Mouse (Mus musculus) gastrocnemius, postnatal 14 days (tissue): ENCODE results near the gene Gm12216. TPM values are rescaled to one million over a fixed set of nuclear protein-coding genes. Genes with fewer than 3 reads are reported as not detected.
A peak's percentile ranks its signal among the peaks of the same experiment; 100 is the strongest.

Experiments used
- DNase-seq: peaks from one replicate; pipeline ENCODE4 v3.0.0; 2021; ENCODE audit warnings: mixed read lengths
- intact Hi-C: fragments of 180-260 bp; cut with DNase I; formaldehyde crosslinking; loops from one replicate; pipeline ENCODE4 v1.15.1; 2025; ENCODE audit warnings: low total_unique reads
- total RNA-seq, 2 experiments: library from RNA; stranded (reverse); gene quantifications; 2 replicates each; pipeline ENCODE4 v1.2.3; 2021

The Gm12216 gene
- total RNA-seq, 2 experiments from 2014 or later = 2.1 to 3.7 TPM

DNA sequence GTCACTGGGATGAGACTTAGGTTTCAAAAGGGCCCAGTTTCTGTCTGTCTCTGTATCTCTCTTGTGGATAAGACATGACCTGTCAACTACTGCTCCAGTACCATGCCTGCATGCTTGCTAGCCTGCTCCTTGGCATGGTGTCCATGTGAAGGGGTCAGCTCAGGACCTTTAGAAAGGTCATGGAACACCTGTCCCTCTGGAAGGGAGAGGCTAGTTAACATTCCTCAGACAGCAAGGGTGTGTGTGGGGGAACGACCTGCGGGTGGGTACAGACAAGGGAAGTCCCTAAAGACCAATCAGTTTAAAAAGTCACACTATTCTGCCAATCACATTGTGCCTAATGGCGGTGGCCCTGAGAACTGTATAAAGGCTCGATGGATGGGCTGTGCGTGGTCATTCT, 58.1 kb downstream of the Gm12216 start:
- intact Hi-C loops = no loop called here
- no peak for DNase-seq

DNA sequence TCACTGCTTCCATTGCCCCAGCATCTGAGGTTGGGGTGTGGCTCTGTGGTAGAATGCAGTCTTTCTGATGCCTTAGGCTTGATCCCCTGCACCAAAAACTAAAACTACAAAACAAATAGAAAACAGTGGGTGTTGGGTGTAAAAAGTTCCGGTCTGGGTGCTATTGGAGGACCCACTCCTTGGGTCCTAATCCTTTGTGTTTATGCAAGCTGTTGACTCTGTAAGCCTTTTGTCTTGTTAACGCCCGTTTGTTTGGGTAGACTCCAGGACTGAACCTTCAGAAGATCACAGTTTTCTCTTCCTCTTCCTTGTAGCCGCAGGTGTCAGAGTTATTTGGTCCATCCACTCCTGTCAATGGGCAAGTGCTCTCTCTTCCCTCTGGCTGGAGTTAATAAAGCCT, 59.0 kb downstream of the Gm12216 start:
- intact Hi-C loops = no loop called here
- DNase-seq = no peak

DNA sequence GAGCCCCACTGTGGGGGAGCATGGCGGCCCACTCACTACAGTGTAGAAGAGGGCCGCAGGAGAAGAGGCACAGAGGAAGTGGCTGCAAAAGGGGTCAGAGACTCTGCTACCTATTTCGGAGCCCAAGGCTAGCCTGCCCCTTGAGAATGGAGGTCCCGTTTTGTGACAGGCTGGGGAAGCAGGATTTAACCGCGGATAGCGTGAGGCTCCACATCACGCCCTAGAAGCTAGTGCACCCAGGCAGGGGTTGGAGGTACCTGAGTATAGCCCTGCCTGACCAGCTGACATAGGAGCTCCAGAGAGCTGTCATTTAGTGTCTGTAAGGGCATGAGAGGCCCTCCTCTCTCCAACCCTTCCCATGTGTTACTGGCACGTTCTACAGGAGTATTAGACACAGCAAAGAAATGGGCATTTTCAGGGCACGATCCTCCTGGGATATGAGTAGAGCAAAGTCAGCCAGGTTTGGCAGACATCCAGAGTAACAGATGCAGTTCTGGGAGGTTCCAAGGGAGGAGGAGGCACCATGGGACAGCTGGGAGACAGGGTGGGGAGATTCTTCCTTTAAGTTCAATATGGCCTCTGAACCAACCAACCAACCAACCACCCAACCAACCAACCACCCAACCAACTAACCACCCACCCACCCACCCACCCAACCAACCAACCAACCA, 60.9 kb downstream of the Gm12216 start:
- intact Hi-C loops = no loop called here
- no peak for DNase-seq

DNA sequence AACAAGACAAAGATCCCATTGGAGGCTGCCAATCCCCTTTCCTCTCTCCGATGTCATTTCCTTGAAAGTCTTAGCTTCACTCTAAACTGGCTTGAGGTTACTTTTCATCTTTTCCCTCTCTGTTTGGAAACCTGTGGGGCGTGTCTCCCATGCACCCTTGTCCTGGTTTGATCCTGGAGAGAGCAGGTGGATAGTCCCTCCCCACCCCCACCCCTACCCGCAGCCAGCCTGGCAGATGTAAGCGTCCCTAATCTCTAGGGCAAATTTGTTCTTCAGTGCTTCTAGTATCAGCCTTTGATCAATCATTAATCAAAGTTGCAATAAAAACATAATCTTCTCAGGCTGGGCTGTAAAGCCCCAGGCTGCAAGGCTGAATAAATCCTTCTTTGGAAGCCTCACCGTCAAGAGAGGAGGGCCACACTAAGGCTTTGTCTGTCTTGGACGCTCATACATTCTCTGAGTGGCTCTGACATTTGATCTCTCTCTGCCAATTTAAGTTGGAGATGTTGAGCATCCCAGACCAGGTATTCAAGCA, 61.6 kb downstream of the Gm12216 start:
- intact Hi-C loops = no loop called here
- DNase-seq = no peak

DNA sequence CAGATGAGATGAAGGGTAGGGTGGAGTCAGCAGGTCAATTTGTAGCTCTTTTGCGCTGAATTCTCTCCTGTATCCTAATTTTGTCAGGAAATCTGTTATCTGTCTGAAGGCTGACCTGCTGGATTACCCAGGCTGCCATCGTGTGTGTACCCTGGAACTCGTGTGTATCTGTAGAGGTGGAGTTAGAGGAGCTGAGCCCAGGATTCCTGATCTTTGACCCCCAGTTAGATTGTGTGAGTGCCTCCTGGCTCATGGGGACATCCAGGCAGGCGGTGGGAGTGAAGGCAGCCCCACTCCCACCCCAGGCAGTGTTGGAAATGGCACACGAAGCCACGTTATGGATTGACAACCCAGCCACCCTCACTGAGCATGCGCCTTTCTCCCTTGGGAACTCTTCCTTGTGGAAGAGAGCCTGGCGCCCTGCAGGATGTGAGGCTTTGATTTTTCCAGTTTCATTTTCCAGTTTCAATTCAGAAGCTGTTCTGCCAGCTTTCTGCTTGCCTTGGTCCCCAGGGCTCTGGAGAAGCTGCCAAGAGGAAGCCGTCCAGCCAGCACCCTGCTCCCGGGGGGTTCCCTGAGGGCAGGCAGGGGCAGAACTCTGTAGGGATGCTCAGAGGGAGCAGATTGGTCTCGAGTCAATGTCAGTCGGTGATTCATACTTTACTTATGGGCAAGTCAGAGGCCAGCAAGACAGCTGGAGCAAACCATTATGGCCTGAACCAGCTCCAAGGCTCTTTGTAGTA, 62.5 kb downstream of the Gm12216 start:
- peak; percentile 41 for DNase-seq
- intact Hi-C loops = no loop called here

DNA sequence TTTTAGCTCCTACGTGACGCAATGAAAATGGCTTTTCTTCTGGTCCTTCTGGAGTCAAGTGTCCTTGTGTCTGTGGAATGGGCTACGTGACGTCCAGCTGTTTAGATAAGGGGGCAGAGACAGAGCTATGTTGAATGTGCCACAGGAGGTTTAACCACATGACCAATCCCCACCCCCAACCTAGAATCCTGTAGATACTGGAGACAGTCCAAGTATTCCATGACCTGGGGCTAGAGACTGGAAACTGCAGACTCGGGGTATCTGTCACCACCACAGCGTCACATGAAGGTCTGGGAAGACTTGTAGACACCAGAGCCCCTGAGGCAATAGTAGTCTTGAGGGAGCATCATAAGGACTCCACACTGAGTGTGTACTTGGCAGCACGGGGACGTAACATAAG, 63.2 kb downstream of the Gm12216 start:
- DNase-seq = no peak
- intact Hi-C loops = no loop called here

DNA sequence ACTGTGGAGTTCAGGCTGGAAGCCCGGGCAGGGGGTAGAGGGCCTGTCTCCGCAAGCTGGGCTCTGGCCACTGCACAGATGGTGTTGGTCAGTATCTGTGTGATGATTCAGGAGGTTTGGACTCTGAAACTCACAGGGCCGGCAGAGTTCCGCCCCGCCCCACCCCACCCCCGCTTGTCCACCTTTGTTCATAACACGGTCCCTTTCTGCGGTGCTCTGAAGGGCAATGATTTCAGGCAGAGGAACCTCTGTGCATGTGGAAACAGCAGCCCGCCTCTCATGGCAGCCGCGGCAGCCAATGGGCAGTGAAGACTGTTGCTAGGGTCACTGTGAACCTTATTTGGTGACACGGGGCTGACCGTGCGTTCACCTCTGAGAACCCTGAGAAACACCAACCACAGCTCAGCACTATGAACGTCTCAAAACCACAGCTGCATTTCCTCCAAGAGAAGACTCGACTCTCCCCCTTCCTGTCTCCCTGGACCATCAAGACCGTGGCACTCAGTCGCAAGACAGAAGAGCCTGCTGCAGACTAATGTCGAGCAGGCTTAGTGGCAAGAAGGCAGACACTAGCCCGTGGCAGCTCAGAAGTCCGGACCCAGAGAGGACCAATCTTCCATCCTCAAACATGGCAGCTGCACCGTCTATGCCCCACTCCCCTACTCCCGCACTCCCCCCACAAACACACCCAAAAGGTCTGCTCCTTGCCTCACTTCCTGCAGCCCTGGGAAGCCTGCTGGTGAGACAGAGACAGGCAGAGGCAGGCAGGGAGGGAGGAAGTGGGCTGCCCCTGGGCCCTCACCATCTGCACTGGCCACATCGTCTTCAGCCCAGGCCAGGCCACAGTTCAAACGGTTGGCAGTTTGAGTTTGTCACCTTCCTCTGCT, 64.1 kb downstream of the Gm12216 start:
- intact Hi-C loops = no loop called here
- DNase-seq = no peak

DNA sequence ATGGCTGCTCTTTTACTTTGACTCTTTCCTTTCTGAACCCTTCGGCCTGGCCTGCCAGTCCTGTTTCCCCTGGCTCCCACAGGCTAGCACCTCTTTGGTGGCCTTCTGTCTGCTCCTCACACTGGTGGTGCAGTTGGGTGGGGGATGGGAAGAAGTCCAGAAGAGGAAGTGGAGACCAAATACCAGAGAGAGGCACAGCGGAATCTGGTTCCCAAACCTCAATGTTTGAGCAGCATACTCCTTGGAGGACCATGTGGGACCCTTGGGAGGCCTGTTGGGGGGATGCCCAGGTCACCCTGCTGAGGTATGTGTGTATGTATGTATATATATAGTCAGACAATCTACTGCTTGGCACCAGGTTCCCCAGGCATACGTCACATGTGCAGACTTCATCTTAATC, 65.0 kb downstream of the Gm12216 start:
- no peak for DNase-seq
- intact Hi-C loops = no loop called here

DNA sequence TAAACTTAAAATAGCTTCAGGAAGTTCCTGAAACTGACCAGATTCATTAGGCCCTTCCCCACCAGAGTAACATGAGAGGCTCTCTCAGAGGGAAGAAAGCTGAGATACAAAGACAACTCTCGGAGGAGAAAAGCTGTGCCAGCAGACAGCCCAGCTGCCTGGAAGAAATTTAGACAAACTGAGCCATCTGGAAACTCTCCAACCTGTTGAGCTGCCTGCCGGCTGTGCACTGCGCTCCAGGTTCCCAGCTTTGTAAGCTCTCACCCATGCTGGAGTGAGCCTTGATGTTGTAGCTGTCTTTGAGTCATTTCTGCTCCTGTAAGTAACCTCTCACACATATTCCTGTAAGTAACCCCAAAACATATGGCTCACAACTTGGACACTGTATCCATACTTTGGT, 66.1 kb downstream of the Gm12216 start:
- intact Hi-C loops = no loop called here
- DNase-seq = peak; percentile 50

DNA sequence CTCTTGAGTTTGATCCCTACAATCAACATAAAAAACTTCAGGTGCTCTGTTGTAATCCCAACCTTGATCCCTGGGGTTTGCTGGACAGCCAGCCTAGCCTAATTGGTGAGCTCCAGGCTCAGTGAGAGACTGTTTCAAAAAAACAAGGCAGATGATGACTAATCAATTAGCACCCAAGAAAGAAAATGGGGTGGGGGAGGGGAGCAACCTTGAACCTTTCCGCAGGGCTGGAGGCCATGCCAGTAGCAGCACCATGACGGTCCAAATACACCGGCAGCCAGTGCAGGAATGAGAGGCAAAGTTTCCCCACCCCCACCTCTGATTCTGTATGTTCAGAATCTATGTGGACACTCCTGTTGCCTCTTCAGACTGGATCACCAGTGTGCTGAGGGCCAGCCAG, 69.8 kb downstream of the Gm12216 start:
- intact Hi-C loops = no loop called here
- DNase-seq = no peak

DNA sequence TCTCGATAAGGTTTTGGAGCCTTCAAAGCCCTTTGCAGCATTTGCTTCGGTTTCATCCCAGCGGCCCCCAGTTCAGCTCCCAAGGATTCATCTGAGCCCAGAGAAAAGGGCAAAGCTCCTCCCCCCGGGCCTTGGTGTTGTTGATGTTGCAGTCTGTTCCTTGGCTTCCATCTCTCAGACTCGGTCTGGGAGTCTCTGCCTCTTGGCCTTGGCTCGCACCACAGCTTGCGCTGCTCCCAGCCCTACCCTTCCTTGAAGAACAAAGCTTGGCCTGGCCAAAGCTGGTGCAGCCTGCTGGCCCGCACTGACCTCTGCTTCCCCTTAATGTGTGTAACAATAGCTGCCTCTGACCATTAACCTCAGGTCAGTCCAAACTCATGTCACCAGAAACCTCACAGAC, 70.9 kb downstream of the Gm12216 start:
- intact Hi-C loops = no loop called here
- peak; percentile 56 for DNase-seq

DNA sequence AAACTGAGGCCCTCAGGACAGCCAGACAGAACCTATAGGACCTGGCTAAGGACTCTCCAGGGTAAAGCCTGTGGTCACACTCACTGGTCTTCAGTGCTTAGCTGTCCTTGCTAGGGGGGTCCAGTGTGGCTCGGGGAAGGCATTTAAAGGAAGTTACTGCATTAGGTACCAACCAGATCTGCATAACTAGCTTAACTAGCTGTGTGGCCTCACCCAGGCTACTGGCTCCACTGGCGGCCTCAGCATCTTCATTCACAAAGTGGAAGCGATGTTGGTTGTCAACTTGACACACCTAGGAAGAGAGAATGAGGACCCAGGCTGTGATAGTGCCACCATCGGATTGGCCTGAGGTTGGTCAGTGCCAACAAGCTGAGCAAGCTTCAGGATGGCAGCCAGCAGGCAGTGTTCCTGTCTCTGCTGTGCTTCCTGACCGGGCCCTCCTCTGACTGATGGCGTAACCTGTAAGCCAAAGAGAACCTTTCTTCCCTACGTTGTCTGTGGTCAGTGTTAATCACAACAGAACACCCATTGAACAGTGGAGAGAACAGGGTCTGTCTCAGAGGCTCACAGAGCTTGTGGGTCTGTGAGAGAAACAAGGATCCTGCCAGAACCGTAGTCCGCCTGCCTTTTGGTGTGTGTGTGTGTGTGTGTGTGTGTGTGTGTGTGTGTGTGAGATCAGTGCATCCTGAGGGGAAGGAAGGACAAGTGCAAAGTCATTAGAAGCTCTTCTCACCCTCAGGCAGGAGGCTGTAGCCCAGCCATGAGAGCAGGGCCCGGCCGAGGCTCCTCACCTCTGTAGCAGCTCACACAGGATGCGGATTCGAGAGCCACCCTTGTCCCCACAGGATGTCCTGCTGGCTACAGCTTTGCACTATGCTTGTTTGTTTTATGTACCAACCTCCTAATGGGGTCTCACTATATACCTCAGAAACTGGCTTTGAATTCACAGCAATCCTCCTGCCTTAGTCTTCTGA, 72.7 kb downstream of the Gm12216 start:
- intact Hi-C loops = no loop called here
- no peak for DNase-seq

DNA sequence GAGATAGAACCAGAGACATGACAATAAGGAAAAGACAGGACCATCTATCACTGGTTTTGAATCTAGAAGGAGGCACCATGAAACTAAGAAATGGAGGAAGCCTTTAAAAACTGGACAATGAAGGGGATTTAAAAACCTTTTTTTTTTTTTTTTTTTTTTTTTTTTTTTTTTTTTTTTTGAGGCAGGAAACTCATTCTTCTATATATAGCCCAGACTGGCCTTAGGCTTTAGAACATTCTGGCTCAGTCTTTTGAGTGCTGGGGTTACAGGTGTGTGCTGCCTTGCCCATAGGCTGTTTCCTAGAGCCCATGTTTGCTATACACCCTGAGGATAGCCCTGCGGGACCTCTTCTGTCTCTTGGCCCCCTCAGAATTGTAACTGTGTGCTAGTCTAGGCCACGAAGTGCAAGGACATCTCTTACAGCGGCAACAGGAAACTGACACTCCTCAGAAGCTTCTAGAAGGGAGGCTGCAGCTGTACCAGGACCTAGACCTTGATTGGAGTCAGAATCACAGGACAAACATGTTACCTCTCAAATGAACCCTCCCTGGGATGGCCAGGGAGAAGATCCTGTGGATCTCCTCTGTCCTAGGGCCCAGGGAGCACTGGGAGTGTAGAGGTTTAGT, 73.6 kb downstream of the Gm12216 start:
- DNase-seq = no peak
- intact Hi-C loops = no loop called here

DNA sequence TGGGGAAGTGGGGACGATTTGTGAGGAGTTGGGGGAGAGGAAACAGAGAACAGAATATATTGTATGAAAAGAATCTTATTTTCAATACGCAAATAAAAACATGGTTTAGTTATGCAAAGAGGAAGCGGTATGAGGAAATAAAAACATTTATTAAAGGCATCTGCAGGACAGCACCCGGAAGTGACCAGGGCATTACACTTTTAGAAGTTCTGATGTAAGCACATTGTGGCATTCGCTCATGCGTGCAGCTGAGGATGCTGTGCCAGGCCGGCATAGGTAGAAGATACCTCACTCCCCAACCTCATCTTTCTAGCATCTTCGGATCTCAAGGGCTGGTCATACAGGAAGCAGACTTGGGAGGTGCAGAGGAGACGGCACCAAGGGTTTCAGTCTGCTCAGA, 75.8 kb downstream of the Gm12216 start:
- intact Hi-C loops = no loop called here
- no peak for DNase-seq

DNA sequence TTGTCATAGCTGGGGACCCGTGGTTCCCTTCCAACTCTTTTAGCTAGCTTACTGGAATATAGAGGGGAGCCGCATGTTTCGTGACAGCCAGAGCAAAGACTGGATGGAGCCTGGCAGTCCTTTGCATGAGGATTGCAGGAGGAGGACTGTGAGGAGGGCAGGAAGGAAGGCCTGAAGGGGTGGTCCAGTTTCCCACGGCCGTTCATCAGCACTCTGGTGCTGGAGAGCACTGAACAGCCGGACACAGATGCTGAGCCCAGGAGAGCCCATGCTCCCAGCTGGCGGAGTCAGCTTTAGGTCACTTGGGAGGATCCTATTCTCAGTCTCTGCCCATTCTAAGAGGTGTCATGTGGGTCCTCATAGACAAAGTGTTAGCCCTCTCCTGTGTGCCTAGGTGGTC, 77.1 kb downstream of the Gm12216 start:
- no peak for DNase-seq
- intact Hi-C loops = no loop called here

DNA sequence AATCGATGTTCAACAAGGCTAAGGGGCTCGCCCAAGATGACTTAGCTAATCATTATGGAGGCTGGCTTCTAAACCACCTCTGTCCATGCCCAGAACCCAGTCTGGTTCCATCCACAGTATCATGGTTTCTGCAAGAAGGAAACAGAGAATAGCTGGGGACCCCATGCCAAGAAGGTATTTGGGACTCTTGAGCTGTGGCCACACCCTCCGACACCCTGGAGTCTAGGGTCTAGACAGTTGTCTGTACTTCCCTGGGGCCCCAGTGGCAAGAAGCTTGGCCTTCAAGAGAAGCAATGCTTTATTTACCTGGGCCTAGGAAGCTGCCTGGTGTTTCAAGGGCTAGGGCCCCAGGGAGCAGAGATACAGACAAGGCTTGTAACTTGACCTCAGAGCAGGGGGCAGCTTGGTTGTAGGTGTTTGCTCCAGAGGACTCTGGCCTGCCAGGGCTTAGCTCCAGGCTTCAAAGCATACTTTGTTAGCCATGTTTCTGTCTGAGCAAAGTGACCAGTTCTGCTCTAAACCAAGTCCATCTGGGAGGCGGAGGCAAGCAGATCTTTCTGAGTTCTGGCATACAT, 77.8 kb downstream of the Gm12216 start:
- intact Hi-C loops = no loop called here
- DNase-seq = no peak

DNA sequence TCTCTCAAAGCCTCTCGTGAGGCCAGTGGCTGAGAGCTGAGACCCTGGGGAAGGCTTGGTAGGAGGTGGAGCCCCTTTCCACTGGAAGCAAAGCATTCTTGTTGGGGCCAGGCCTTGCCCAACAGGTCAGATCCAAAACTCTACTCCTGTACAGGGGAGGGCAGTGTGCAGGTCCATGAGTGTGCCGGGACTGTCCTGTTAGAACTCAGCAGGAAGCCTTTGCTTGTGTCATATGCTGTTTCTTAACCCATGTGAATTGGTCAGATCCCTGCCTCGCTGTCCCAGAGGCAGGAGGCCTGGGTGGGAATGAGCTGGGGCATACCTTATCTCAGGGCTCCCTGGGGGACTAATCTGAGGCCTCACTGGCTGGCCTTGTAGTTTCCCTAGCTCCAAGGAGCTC, 78.8 kb downstream of the Gm12216 start:
- intact Hi-C loops = no loop called here
- DNase-seq = no peak

DNA sequence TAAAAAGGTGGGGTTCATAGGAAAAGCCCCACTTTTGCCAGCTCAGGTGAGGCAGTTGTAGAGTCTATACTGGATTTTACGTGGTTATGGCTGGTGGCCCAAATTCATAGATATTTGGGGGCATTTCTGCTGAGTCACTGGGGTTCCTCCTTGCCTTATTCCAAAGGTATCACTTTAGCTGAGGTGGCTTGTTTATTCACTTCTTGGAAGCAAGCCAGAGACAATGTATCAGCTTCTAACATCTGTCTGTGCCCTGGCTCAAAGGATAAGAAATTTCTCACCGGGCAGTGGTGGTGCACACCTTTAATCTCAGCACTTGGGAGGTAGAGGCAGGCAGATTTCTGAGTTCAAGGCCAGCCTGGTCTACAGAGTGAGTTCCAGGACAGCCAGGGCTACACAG, 79.2 kb downstream of the Gm12216 start:
- intact Hi-C loops = no loop called here
- no peak for DNase-seq
